Mouse (Mus musculus): ENCODE results near the gene Dnajb6.

The Dnajb6 gene

GRCm38 (mm10) chr5:29852376-29852775 lies 116.9 kb downstream of the Dnajb6 start:
- DNase-seq (ENCODE audit: low spot score in 2 of 2): no peak

DNA sequence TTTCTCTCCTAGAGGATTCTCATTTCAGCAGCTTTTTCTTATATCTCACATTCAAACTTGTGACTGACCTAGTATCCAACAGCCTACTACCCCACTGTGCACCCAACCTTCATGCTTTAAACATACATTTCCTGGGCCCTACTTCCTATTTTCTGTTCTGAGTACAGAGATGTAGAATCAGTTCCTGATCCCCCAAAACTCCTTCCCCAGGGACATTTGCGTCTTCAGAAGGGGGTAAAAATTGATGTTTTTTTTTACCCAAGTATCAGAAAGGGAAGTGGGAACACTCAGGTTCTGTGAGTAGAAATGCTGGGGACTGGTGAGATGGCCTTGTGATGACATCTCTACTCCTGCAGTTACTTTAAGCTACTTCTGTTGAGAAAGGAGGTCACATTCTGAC lies 117.5 kb downstream of the Dnajb6 start:
- peak; percentile 22 to 44 for DNase-seq (ENCODE audit: low spot score in 2 of 2)

GRCm38 (mm10) chr5:29854376-29854775 lies 118.9 kb downstream of the Dnajb6 start:
- DNase-seq (ENCODE audit: low spot score in 2 of 2): peak; percentile 3 to 15

- DNase-seq (ENCODE audit: low spot score in 2 of 2): no peak
Observed at GRCm38 (mm10) chr5:29854971-29855370, 119.5 kb downstream of the Dnajb6 start.

DNA sequence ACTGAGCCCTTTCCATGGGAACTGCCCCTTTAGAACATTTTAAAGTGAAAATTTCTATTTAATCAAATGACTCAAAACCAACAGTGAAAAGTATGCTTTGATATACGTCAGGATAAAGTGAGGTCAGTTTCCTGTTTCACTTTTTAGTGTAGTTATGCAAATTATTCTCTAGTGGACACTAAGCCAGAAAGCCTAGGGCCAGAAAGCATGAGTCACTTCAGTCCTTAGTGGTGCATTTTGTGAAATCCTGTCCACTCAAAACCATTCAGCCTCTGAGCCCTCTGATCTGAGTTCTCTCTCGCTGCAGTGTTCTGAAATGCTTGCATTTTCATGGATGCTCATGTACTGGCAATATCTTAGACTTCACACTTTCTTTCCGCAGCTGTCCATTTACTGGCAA lies 126.0 kb downstream of the Dnajb6 start:
- DNase-seq (ENCODE audit: low spot score in 2 of 2): no peak

DNA sequence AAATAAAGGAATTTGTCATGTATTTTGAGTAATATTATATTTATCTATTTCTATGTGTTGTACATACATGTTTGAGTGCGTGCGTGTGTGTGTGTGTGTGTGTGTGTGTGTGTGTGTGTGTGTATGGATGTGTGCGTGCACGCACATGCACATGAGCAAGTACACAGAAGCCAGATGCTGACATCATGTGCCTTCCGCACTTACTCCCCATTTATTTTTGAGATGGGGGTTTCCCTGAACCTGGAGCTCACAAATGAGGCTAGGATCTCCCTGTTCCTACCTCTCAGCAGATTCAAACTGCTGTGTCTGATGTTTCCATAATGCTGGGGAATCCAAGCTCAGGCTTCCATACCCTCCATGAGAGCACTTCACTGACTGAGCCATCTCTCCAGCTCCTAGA lies 126.9 kb downstream of the Dnajb6 start:
- no peak for DNase-seq (ENCODE audit: low spot score in 2 of 2)

DNA sequence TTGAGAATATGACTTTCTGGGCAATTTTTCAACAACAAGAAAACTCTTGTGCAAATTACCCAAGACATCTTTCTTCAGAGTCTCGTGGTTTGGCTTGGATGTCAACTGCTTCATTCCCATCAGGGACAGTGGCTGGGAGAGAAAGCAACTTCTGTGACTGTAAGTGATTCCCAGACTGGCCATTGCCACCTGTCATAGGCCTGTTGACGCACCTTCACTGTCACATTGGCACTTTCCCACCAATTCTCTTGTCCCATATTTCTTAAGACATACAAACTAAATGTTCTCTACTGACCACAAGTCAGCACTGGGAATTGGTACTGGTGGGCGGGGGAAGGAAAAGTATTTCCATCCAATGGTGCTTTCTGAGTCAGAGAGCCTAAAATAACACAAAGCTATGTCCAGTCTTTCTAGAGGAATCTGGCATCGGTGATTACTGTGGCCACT lies 128.8 kb downstream of the Dnajb6 start:
- no peak for DNase-seq (ENCODE audit: low spot score in 2 of 2)

DNA sequence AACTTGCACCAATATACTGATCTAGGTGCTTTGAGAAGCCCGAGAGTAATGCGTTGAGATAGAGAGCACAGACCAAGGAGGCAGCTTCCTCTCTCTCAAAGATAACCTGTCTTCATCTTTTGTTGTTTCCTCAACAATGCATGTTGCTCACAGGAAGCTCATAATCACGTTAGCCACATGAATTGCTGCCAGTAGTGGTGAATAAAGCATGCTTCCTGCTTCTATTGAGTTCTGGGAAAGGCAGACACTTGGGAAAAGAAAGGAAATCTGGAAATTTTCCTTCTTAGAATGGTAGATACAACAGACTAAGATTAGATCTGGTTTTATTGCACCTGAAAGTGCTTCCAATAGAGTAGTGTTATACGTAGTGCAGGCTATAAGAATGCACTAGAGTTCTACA lies 129.5 kb downstream of the Dnajb6 start:
- no peak for DNase-seq (ENCODE audit: low spot score in 2 of 2)

Measured in spleen, postnatal 36 days (tissue).